Mouse (Mus musculus) ES-E14 (cell line): ENCODE measurements around the gene Zbtb48. TPM values are rescaled to one million over a fixed set of nuclear protein-coding genes. Genes with fewer than 3 reads are reported as not detected.

Experiments used
- DNase-seq: peaks from one replicate; pipeline ENCODE4 v3.0.0-alpha.2; 2013; ENCODE audit warnings: low read depth, low spot score
- H3K27ac ChIP-seq: 2 replicates; pipeline ENCODE4 v1.5.1; 2012; ENCODE audit warnings: low read depth, mild to moderate bottlenecking, low read length, moderate library complexity, mixed read lengths; ENCODE audit not compliant: poor library complexity, insufficient read depth, severe bottlenecking
- H3K36me3 ChIP-seq: 2 replicates; pipeline ENCODE4 v1.6.1; 2012; ENCODE audit warnings: mild to moderate bottlenecking, low read length, moderate library complexity, mixed read lengths; ENCODE audit not compliant: control insufficient read depth, poor library complexity, insufficient read depth, severe bottlenecking
- H3K4me1 ChIP-seq, 2 experiments: fragments of 150-350 bp in 1 of 2; sonication (generic) in 1 of 2; 2 replicates each; pipeline ENCODE4 v1.6.1; 2012; ENCODE audit warnings: low read length in 2 of 2, mild to moderate bottlenecking in 1 of 2, mixed read lengths in 1 of 2; ENCODE audit not compliant: control insufficient read depth in 2 of 2, insufficient read depth in 2 of 2, poor library complexity in 1 of 2
- H3K4me3 ChIP-seq, 2 experiments: fragments of 150-350 bp in 1 of 2; sonication (generic) in 1 of 2; 2 replicates each; pipeline ENCODE4 v1.5.1; 2012; ENCODE audit warnings: low read length in 2 of 2, low read depth in 1 of 2, mild to moderate bottlenecking in 1 of 2, mixed read lengths in 1 of 2; ENCODE audit not compliant: insufficient read depth in 1 of 2, poor library complexity in 1 of 2, severe bottlenecking in 1 of 2
- H3K9ac ChIP-seq: 2 replicates; pipeline ENCODE4 v1.6.1; 2012; ENCODE audit warnings: low read depth, mild to moderate bottlenecking, low read length, mixed read lengths; ENCODE audit not compliant: poor library complexity, insufficient read depth, severe bottlenecking
- H3K9me3 ChIP-seq: fragments of 150-350 bp; sonication (generic); 2 replicates; pipeline ENCODE4 v1.6.1; 2012; ENCODE audit warnings: low read depth, mild to moderate bottlenecking, low read length; ENCODE audit not compliant: control insufficient read depth, insufficient read depth
- CHD2 ChIP-seq: IDR thresholded peaks from 2 replicates; pipeline ENCODE4 v1.6.1; 2014; ENCODE audit warnings: mild to moderate bottlenecking, low read depth, low read length, inconsistent platforms
- HCFC1 ChIP-seq: IDR thresholded peaks from 2 replicates; pipeline ENCODE4 v1.6.1; 2012; ENCODE audit warnings: low read length, inconsistent platforms, borderline replicate concordance; ENCODE audit not compliant: insufficient read depth
- MAFK ChIP-seq: IDR thresholded peaks from 2 replicates; pipeline ENCODE4 v1.6.1; 2014; ENCODE audit warnings: mild to moderate bottlenecking, low read depth, low read length, inconsistent platforms; ENCODE audit not compliant: insufficient read depth
- ZC3H11A ChIP-seq: IDR thresholded peaks from 2 replicates; pipeline ENCODE4 v1.6.1; 2012; ENCODE audit warnings: low read depth, mild to moderate bottlenecking, inconsistent platforms, low read length, borderline replicate concordance
- ZNF384 ChIP-seq: IDR thresholded peaks from 2 replicates; pipeline ENCODE4 v1.6.1; 2012; ENCODE audit warnings: low read depth, low read length, inconsistent platforms
- in situ Hi-C, 2 experiments: fragments of 600-800 bp; cut with MboI; formaldehyde crosslinking; loops; one replicate each; pipeline ENCODE4 v1.15.1; 2025; ENCODE audit warnings: low sequenced_read_pairs in 2 of 2, inconsistent platforms in 1 of 2; ENCODE audit not compliant: unreplicated experiment in 2 of 2
- total RNA-seq: library from RNA; depleted of rRNA; stranded (reverse); fragments of 300-350 nt; gene quantifications from 2 replicates; pipeline ENCODE4 v1.2.3, GENCODE M21; 2012

Zbtb48 gene
- total RNA-seq, 1 experiment, result 18.7 TPM

- TF ChIP-seq ZNF384 (no peak), CHD2 (no peak)
- Histone ChIP-seq H3K9ac (no peak overlapping the region), H3K4me1 (peaks cover 0 to 14% of the 10 kb centered on the region in 2 experiments; a peak in 1 of 4 replicates), H3K9me3 (no peaks in the 10 kb centered on the region), H3K27ac (no peak overlapping the region), H3K4me3 (no peak overlapping the region), H3K36me3 (peaks cover 58% of the 10 kb centered on the region)
- no peak for DNase-seq
- in situ Hi-C loops, result no loop called here
Measured at GRCm38 (mm10) chr4:152020024-152020423, 7.4 kb downstream of the Zbtb48 start.

GRCm38 (mm10) chr4:152019073-152019472, 8.4 kb downstream of the Zbtb48 start:
- DNase-seq, result no peak
- H3K36me3 ChIP-seq, result peaks cover 65% of the 10 kb centered on the region
- no peak overlapping the region for H3K4me3 ChIP-seq
- TF ChIP-seq ZC3H11A, result no peak
- TF ChIP-seq HCFC1, result no peak
- no peak for TF ChIP-seq ZNF384
- TF ChIP-seq CHD2, result no peak
- TF ChIP-seq MAFK, result no peak
- H3K27ac ChIP-seq, result no peak overlapping the region
- in situ Hi-C loops, result no loop called here
- H3K9me3 ChIP-seq, result no peaks in the 10 kb centered on the region
- peaks cover 0 to 14% of the 10 kb centered on the region in 2 experiments; a peak in 1 of 4 replicates for H3K4me1 ChIP-seq
- H3K9ac ChIP-seq, result no peak overlapping the region

DNA sequence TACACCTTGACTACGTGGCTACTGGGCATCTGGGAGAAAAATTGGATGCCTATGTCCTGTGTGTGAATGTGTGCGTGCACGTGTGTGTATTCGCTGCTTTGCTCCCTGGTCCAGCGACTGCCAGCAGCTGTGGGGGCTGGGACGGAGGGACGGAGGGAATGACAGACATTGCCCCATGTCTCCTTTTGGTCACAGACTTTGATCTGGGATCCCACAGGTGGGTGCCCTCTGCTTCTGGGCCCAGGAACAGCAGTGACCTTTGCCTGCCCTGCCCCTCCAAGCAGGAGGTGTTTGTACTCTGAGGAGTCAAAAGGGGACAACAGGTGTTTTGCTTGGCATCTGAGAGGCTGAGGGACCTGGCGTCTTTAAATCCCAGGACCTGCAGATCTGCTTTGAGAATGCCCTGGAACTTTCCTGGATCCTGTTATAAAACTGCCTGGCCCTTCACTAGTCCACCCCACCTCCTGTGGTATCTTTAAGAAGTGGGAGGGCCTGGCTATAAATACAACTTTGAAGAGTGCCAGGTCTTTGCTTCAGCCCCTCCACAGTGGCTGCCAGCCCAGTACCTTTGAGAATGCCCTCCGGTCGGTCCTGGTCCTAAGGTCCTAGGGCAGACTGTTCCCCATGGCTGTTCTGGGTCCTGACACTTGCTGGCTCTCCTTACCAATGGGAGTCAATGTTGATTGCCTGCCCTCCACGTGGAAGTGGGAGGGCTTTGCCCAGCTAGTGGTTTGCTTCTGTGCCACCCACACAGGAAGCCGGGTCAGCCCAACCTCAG, 14.2 kb downstream of the Zbtb48 start:
- H3K36me3 ChIP-seq, result peaks cover 57% of the 10 kb centered on the region
- no peak for TF ChIP-seq ZC3H11A
- no peak for TF ChIP-seq CHD2
- H3K9me3 ChIP-seq, result no peaks in the 10 kb centered on the region
- no peak overlapping the region for H3K4me3 ChIP-seq
- no peak for DNase-seq
- H3K4me1 ChIP-seq, result peaks cover 0 to 14% of the 10 kb centered on the region in 2 experiments; a peak in 2 of 4 replicates
- no peak overlapping the region for H3K27ac ChIP-seq
- in situ Hi-C loops, result no loop called here
- H3K9ac ChIP-seq, result no peak overlapping the region

DNA sequence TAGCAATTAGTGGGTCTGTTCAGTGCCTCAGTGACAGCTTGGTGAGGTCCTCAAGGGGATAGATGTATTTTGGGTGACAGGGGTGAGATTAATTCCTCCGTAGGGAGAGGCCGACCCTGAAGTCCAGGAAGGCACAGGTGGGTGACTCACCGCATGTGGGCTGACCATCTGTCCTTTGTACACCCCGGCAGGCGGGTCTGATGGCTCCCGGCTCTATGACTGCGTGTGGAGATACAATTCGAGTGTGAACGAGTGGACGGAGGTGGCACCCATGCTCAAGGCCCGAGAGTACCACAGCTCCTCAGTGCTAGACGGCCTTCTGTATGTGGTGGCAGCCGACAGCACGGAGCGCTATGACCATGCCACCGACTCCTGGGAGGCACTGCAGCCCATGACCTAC, 15.4 kb downstream of the Zbtb48 start:
- Histone ChIP-seq H3K36me3 (peaks cover 56% of the 10 kb centered on the region), H3K4me3 (no peak overlapping the region), H3K4me1 (peaks cover 0 to 18% of the 10 kb centered on the region in 2 experiments; a peak in 3 of 4 replicates)

More for the DNA sequence above, 15.4 kb downstream of the Zbtb48 start:
- DNase-seq, result no peak
- no peak overlapping the region for H3K27ac ChIP-seq
- TF ChIP-seq HCFC1, result no peak
- TF ChIP-seq ZC3H11A, result no peak
- TF ChIP-seq ZNF384, result no peak
- TF ChIP-seq CHD2, result no peak
- no peak for TF ChIP-seq MAFK
- H3K9me3 ChIP-seq, result no peaks in the 10 kb centered on the region
- in situ Hi-C loops, result no loop called here
- no peak overlapping the region for H3K9ac ChIP-seq
